Mouse (Mus musculus) lung, adult 18-20 months (tissue): ENCODE data around the gene Prkag1.

Experiments
- DNase-seq, 2 experiments: peaks; one replicate each; pipeline ENCODE4 v3.0.0; 2022; ENCODE audit warnings: mixed read lengths in 2 of 2

Prkag1 gene

DNA sequence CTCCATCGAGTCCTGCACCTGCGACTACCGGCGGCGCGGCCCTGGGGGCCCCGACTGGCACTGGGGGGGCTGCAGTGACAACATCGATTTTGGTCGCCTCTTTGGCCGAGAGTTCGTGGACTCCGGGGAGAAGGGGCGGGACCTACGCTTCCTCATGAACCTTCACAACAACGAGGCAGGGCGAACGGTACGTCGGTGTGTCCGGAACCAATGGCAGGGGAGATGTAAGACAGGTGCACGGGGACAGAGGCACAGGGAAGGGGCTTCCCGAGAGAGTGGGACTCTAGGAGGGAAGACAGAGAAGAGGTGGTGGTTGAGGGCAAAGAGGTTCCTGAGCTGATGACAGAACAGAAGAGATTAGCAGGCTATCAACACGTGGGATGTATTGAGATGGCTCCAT lies 39.5 kb downstream of the Prkag1 start:
- no peak for DNase-seq

DNA sequence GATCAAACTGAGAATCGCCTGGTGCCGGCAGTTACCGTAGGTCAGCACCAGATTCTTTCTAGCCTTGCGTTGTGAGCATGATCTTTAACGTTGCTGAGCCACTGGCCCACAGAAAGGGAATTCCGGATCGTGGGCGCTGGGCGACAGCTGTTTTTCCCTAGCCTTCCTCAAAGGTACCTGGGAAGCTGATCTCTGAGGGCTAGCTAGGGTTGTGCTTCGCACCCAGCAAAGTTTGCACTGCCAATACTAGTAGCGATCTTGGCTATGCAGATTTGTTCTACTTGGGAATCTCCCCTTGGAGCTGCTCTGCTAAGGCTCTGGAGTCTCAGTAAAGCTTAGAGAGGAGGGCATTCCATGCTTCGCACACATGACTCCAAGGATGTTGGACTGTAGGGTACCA lies 40.1 kb downstream of the Prkag1 start:
- no peak for DNase-seq

DNA sequence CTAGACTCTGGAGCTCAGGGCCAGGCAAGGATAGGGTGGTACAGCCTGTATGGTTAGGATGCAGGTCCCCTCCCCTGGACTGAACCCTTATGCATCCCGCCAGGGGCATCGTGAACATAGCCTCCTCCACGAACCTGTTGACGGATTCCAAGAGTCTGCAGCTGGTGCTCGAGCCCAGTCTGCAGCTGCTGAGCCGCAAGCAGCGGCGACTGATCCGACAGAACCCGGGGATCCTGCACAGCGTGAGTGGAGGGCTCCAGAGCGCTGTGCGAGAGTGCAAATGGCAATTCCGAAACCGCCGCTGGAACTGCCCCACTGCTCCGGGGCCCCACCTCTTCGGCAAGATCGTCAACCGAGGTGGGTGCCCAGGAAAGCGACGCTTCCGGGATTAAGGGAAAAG lies 40.6 kb downstream of the Prkag1 start:
- no peak for DNase-seq

DNA sequence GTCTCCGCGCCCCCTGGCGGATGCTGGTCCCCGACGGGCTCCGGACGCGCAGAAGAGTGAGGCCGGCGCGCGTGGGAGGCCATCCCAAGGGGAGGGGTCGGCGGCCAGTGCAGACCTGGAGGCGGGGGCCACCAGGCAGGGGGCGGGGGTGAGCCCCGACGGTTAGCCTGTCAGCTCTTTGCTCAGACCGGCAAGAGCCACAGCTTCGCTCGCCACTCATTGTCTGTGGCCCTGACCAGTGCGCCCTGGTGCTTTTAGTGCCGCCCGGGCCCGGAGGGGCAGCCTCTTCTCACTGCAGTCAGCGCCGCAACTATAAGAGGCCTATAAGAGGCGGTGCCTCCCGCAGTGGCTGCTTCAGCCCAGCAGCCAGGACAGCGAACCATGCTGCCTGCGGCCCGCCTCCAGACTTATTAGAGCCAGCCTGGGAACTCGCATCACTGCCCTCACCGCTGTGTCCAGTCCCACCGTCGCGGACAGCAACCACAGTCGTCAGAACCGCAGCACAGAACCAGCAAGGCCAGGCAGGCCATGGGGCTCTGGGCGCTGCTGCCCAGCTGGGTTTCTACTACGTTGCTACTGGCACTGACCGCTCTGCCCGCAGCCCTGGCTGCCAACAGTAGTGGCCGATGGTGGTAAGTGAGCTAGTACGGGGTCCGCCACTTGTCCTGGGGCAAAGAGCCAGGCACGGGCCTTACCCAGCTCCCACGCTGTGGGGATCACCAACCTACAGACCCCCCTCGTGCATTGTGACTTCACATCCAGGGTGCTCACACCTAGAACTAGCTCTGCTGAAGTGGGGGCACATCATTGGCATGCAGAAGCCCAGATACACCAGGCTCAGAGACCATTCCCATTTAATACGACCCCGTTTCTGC lies 41.4 kb downstream of the Prkag1 start, which contains the start of gene Wnt1:
Gene Wnt1, plus strand, starts transcription at position 197 of the 875 bp plus-strand sequence.
- peak in 1 of 2 experiments; percentile 48 for DNase-seq

DNA sequence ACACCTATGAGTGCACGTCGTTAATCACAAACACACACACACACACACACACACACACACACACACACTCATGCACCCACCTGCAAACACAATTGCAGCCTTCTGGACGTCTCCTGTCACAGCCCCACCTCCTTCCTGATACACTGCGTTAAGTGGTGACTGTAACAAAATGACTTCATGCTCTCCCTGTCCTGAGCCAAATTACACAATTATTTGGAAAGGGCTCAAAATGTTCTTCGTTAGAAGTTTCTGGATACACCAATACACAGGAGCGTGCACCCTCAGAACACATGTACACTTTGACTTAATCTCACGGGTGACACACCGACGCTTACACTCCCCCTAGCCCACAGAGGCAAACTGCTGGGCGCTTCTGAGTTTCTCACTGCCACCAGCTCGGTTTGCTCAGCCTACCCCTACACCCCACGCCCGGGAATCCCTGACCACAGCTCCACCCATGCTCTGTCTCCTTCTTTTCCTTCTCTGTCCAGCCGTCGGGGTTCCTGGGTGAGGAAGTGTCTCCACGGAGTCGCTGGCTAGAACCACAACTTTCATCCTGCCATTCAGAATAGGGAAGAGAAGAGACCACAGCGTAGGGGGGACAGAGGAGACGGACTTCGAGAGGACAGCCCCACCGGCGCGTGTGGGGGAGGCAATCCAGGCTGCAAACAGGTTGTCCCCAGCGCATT lies 42.2 kb downstream of the Prkag1 start:
- no peak for DNase-seq

DNA sequence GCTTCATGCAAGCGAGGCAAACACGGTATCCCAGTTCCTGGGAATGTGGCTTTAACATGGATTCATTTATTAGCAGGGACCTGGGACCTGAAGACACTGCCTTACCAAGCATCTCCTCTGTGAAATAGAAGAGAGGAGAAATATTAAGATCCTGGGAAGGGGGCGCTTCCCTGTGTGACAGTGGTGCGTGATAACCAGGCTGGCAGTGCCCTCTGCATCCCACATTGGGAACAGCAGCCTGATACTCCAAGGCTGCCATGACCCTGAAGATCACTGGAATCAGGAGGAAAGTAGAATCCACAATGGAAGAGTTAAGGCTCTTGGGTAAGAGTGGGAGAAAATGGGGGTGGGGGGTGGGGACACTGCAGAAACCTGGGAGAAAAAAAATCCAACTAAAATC lies 43.4 kb downstream of the Prkag1 start:
- no peak for DNase-seq

DNA sequence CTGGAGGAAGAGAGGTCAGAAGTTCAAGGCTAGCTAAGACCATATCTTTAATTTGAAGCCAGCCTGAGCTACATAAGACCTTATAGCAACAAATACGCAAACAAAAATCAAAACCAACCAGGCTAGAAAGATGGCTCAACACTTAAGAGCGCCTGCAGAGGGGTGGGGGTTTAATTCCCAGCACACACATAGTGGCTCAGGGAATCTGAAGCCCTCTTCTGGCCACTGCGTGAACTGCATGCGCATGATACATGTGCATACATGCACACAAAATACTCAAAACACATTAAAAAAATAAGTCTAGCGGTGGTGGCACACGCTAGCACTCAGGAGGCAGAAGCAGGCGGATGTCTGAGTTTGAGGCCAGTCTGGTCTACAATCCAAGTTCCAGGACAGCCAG lies 45.6 kb downstream of the Prkag1 start:
- DNase-seq = no peak

DNA sequence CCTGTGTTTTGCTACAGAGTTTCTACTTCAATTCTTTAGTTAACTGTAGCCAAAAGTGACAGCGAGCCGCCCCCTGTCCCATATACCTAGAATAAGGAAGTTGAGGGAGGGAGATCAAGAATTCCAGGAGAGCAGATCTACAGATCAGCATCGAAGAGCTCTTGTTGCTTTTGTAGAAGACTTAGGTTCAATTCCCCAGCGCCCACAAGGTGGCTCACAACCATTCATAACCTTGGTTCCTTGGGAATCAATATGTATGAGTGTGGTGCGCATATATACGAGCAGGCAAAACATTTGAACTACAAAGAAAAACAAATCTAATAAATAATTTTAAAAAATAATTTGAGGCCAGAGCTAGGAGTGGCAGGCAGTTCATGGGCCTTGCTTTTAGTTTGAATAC lies 50.2 kb downstream of the Prkag1 start:
- DNase-seq = no peak

DNA sequence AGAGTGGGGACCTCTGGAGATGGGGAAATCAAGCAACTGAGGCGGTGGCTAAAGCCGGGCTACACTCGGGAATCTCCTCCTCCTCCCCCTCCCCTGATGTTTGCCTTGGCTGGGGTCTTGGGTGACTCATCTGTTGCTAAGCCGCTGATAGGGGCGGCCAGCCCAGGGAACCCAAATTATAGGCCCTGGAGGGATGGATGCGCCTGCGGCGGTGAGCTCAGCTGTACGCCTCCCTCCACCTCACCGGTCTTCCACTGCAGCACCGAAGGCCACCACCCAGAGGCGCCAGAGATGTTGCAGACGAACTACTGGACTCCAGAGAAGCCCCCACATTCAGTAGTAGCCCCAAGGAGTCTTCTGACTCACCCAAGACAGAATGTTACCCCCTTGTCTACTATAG lies 50.7 kb downstream of the Prkag1 start:
- peak in 1 of 2 experiments; percentile 44 for DNase-seq

DNA sequence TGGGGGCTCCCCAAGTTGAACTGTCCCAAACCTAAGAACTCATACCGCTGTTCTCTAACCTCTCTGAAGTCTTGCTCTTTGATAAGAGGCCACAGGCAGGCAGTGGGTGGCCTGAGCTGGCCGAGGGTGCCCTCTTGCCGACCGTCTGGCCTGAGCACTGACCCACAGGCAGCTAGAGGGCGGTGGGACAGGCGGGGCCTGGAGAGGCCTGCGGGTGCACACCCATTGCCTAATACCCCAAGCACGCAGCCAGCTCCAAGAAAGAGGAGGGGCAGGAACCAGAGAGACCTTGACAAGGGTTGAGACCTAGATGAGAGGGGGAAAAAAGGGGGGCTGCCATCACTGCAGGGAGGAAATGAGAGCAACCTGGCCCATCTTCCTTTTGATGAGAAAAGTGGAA lies 51.2 kb downstream of the Prkag1 start:
- DNase-seq = peak; percentile 43 to 49

DNA sequence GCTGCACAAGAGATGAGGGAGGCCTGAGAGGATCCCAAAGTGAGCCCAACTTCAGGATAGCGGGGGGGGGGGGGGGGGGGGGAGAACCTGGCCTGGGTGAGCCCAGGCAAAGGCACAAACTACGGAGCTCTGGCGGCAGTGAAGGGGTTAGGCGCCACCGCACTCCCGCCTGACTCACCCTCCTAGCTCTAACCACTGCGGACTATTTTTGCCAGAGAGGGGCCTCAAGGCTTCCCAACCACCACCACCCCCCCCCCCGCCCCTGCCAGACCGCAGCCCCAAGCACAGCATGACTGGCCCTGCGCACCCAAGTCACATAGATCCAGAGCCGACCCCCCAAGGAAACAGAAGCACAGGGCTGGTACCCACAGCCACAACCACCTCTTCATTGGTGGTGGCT lies 52.5 kb downstream of the Prkag1 start:
- DNase-seq = no peak

DNA sequence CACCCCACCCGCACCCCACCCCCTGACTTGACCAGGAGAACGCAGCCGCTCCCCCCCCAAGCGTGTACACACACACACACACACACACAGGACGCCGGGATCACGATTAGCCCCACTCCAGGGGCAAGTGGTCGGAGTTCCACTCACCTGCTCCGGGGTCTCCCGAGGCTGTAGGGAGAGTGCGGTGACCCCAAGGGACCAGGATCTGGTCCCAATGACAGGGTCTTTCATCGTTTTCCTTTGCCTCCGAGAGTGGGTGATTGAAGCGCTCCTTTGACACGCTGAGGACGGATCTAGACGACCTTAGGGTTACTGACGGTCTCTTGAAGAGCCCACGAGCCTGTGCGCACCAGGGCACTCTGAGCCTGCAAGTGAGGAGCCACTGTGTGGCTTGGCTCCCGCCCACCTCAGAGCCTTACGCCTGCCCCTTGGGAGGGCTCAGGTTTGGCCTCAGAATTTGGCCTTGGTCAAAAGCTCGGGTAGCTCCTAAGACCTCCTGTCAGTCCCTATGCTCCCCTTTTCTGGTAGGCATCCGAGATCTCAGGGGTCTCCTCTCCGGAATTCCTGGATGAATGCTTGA lies 53.0 kb downstream of the Prkag1 start:
- DNase-seq = no peak

DNA sequence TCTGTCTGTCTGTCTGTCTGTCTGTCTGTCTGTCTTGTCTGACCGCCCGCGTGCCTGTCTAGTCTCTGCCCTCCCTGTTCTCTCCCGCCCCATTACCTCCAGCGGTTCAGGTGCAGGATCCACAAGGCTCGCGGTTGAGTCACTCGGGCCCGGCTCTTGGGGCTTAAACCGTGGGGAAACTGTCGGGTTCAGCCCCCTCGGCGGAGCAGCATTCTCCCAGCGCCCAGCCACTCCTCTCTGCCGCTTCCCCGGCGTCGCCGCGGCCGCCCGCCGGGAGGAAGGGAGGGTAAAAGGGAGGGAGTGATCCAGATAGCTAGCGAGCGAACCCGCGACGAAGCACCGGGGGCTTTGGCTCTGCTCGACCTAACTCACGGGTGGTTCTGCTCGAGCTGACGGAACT lies 53.6 kb downstream of the Prkag1 start, which contains the start of gene Wnt10b:
Gene Wnt10b, minus strand, starts transcription at position 389 of the 400 bp plus-strand sequence.
- DNase-seq = no peak

DNA sequence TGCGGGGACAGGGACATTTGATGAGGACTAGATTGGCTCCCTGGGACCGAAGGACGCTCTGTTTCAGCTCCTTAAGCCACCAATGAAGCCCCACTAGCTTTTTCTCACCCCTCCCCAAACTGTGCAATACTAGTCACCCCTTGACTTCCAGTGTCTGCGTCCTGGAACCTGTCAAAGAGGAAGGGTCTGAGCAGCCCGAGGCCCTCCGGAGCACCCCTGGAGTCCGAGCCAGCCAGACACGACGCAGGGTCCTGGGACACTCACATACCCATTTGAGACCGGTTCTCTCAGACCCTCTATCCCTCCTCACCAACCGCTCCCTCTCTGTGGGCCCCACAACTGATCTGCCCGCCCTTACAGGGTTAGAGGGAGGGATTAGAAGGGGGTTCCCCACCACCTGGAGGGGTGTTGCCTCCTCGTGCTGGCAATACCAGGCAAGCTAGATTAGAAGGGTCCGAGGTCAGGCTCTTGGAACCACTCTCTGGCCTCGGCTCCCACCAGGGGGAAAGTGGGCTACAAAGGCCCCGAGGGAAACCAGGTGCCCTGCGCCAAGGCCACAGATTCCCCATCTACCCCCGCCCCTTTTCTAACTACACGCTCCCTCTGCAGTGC lies 54.2 kb downstream of the Prkag1 start:
- no peak for DNase-seq

DNA sequence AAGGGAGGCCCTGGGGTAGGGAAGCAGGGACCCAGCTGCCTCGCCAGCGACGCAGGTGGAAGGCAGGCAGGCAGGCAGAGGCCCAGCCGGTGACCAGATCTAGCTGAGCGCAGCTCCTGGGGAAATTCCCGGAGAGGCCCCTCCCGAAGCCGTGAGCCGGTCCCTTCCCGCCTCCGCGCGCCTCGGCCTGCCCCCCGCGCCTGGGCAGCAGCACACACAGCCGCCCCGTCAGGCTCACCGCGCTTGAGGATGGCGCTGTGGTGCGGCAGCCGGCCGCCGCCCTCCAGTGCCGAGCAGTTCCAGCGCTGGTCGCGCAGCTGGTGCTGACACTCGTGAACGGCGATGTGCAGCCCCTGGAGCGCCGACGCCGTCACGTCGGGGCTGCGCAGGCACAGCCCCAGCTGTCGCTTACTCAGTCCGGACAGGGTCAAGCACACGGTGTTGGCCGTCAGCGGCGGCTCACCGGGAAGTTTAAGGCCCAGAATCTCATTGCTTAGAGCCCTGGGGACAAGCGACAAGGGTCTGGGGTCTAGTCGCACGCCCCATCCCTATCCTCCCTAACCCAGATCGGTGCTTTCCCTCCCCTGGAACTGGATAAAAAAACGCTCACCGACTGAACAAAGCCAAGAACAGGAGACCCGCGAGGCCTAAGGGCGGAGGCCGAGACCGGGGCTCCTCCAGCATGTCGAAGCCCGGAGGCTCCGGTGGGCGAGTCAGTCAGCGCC lies 54.9 kb downstream of the Prkag1 start:
- peak in 1 of 2 experiments; percentile 39 for DNase-seq

DNA sequence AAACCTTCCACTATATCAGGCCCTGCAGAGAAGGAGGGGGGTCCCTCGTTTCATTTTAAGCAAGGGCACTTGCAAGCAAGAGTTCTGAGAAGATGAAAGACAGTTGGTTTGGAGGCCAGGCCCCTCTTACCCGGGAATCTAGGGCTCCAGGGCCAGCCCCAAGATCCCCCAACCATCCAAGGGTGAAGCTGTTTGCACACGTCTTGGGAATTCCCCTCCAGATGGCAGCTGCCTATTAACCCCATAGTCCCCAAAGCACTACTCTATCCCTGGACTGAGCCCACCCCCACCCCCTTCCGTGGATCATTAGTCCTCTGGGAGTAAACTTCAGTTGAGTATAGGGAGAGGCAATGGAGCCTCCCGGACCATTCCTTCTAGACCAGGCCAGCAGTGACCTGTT lies 55.8 kb downstream of the Prkag1 start:
- DNase-seq = no peak

DNA sequence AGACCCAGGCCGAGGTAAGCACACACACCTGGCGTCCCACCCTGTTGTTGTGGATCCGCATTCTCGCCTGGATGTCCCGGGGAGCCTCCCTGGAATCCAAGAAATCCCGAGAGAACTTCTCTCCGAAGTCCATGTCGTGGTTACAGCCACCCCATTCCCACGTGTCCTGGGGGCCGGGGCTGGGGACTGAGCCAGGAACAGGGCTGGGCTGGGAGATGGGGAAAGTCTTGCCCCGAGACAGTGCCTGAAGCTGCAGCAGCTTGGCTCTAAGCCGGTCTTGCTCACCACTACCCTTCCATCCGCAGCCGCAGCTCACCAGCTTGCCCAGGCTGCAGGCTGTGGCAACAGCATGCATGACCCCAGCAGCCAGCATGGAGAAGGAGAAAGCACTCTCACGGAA lies 57.2 kb downstream of the Prkag1 start:
- DNase-seq = no peak

DNA sequence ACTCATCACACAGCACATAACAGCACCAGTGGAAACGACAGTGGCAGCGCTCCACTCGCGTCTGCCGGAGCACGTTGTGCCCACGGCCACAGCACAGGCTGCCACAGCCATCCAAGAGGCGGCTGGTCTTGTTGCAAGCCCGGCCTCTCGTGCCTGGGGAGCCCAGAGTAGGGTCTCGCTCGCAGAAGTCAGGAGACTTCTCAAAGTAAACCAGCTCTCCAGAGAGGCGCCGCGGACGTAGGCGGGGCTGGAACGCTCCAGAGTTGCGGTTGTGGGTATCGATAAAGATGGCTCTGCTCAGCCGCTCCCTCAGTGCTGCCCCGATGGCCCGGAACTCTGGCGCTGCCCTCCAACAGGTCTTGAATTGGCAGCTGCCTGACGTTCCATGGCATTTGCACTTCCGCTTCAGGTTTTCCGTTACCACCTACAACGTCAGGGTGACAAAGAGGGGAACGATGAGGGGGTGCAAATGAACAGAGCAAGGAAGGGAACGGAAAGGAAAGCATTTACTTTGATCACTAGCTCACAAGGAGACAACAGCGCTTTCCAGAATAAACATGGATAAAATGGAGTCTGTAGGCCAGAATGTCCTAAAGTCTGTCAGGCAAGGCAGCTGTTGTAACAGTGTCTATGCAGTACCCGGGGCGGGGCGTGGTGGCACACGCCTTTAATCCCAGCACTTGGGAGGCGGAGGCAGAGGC lies 58.7 kb downstream of the Prkag1 start:
- peak in 1 of 2 experiments; percentile 39 for DNase-seq

DNA sequence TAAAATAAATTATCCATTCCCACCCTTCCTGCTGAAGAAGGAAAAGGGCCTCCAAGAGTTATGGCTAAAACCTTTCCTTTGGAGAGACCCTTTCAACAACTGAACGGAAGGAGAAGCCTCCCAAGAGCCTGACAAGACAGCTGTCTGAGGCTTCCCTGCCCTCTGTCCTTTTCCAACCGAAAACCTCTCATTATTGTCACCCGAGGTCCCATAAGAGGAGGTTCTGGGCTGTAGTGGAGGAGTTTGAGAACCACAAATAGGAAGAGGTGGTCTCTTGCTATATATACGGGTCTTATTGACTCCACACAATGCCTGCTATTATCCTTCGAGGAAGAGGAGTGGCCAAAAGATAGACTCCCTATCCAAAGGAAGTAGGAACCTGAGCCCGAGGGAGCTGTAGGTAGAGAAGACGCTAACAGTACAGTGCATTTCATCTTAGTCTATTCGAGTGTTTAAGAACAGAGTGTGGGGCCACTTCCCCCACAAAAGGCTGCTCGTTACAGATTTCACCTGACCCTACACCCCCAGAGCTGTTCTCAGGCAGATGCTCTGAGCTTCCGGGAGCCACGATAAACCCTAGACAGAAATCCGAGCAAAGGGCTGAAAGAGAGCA lies 59.4 kb downstream of the Prkag1 start:
- no peak for DNase-seq

DNA sequence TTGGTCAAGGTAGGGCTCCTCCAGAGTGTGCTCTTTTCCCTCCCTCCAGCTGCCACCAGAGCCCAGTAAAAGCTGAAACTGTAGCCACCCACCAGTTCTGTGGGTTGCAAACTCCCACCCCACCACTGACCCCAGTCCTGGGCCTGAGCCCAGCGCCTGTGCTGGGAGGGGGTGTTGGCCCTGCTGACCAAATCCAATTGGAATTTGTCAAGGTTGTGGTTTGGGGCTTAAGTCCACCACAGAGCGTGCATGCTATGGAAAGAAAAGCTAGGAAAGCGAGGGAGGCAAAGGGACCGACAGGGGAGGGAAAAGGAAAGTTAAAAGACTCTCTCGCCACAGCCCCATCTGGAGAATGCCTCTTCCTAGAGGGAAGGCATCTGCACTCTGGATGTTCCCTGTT lies 63.1 kb downstream of the Prkag1 start:
- DNase-seq = no peak

DNA sequence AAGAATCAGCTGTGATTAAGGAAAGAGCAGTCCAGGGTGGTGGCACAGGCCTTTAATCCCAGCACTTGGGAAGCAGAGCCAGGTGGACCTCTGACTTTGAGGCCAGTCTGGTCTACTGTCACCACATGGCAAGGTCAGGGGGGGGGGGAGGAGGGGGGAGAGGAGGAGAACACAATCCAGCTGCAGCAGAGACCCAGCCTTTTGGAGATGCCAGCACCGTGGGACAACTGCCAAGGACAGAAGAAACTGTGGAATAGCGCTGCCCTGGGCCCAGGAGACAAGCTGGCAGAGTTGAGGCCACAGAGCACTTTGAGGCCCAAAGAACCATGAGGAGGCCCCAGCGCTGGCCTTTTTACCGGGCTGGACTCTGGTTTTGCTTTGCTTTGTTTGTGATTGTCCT lies 65.4 kb downstream of the Prkag1 start:
- no peak for DNase-seq
